Mouse (Mus musculus) myocyte (in vitro differentiated cells): ENCODE results near the gene Nfia. TPM values are rescaled to one million over a fixed set of nuclear protein-coding genes. Genes with fewer than 3 reads are reported as not detected.

Source experiments
- H3K27me3 ChIP-seq: one replicate; pipeline ENCODE4 v1.6.1; 2011; ENCODE audit not compliant: control insufficient read depth, insufficient read depth, insufficient read length
- H3K36me3 ChIP-seq: one replicate; pipeline ENCODE4 v1.6.1; 2011; ENCODE audit not compliant: control insufficient read depth, insufficient read depth
- H3K4me2 ChIP-seq: one replicate; pipeline ENCODE4 v1.6.1; 2011; ENCODE audit warnings: low read depth, control low read depth
- H3K4me3 ChIP-seq: one replicate; pipeline ENCODE4 v1.5.1; 2011; ENCODE audit warnings: mild to moderate bottlenecking, control low read depth, moderate library complexity
- H3K79me2 ChIP-seq: one replicate; pipeline ENCODE4 v1.6.1; 2011; ENCODE audit not compliant: control insufficient read depth, insufficient read depth
- H3ac ChIP-seq: one replicate; pipeline ENCODE4 v1.6.1; 2011; ENCODE audit not compliant: control insufficient read depth, insufficient read length
- CEBPB ChIP-seq: IDR thresholded peaks from 2 replicates; pipeline ENCODE4 v1.6.1; 2011; ENCODE audit warnings: mild to moderate bottlenecking, moderate library complexity; ENCODE audit not compliant: poor library complexity, insufficient read depth, severe bottlenecking
- E2F4 ChIP-seq: IDR thresholded peaks from one replicate; pipeline ENCODE4 v1.6.1; 2011; ENCODE audit warnings: mild to moderate bottlenecking, control low read depth, moderate library complexity; ENCODE audit not compliant: insufficient read depth
- MAX ChIP-seq: IDR thresholded peaks from one replicate; pipeline ENCODE4 v1.6.1; 2011; ENCODE audit warnings: low read depth, mild to moderate bottlenecking, control low read depth
- MYOD1 ChIP-seq, 3 experiments: IDR thresholded peaks; one replicate each; pipeline ENCODE4 v1.6.1; 2011; ENCODE audit warnings: control low read depth in 2 of 3, low read depth in 2 of 3, mild to moderate bottlenecking in 2 of 3, moderate library complexity in 1 of 3; ENCODE audit not compliant: insufficient read length in 2 of 3, control insufficient read depth in 1 of 3
- MYOG ChIP-seq, 3 experiments: IDR thresholded peaks; one replicate each; pipeline ENCODE4 v1.6.1; 2011; ENCODE audit warnings: control low read depth in 2 of 3, low read depth in 2 of 3, mild to moderate bottlenecking in 2 of 3; ENCODE audit not compliant: insufficient read length in 2 of 3, control insufficient read depth in 1 of 3, insufficient read depth in 1 of 3
- POLR2A ChIP-seq: IDR thresholded peaks from one replicate; pipeline ENCODE4 v1.6.1; 2011; ENCODE audit warnings: low read depth, mild to moderate bottlenecking, control low read depth, moderate library complexity; ENCODE audit not compliant: insufficient read length
- POLR2AphosphoS2 ChIP-seq: IDR thresholded peaks from one replicate; pipeline ENCODE4 v1.6.1; 2011; ENCODE audit warnings: low read depth, control low read depth; ENCODE audit not compliant: insufficient read length
- REST ChIP-seq: IDR thresholded peaks from one replicate; pipeline ENCODE4 v1.6.1; 2011; ENCODE audit warnings: mild to moderate bottlenecking, control low read depth, moderate library complexity; ENCODE audit not compliant: insufficient read depth, insufficient read length
- SRF ChIP-seq: IDR thresholded peaks from one replicate; pipeline ENCODE4 v1.6.1; 2011; ENCODE audit warnings: low read depth; ENCODE audit not compliant: control insufficient read depth, insufficient read length
- TCF12 ChIP-seq: IDR thresholded peaks from one replicate; pipeline ENCODE4 v1.6.1; 2011; ENCODE audit warnings: mild to moderate bottlenecking, control low read depth; ENCODE audit not compliant: poor library complexity, insufficient read depth, severe bottlenecking
- TCF3 ChIP-seq: IDR thresholded peaks from one replicate; pipeline ENCODE4 v1.6.1; 2011; ENCODE audit warnings: low read depth, control low read depth; ENCODE audit not compliant: insufficient read length
- USF1 ChIP-seq: IDR thresholded peaks from one replicate; pipeline ENCODE4 v1.6.1; 2011; ENCODE audit warnings: low read depth, mild to moderate bottlenecking, control low read depth, moderate library complexity
- polyA plus RNA-seq: library from polyadenylated mRNA; unstranded; fragments of >200 nt; fragmentation: generic; extraction: Trizol; gene quantifications from one replicate; pipeline ENCODE4 v1.2.1, GENCODE M21; 2012; ENCODE audit warnings: missing spikeins

Gene Nfia
- polyA plus RNA-seq, 1 experiment, result 0.25 TPM

DNA sequence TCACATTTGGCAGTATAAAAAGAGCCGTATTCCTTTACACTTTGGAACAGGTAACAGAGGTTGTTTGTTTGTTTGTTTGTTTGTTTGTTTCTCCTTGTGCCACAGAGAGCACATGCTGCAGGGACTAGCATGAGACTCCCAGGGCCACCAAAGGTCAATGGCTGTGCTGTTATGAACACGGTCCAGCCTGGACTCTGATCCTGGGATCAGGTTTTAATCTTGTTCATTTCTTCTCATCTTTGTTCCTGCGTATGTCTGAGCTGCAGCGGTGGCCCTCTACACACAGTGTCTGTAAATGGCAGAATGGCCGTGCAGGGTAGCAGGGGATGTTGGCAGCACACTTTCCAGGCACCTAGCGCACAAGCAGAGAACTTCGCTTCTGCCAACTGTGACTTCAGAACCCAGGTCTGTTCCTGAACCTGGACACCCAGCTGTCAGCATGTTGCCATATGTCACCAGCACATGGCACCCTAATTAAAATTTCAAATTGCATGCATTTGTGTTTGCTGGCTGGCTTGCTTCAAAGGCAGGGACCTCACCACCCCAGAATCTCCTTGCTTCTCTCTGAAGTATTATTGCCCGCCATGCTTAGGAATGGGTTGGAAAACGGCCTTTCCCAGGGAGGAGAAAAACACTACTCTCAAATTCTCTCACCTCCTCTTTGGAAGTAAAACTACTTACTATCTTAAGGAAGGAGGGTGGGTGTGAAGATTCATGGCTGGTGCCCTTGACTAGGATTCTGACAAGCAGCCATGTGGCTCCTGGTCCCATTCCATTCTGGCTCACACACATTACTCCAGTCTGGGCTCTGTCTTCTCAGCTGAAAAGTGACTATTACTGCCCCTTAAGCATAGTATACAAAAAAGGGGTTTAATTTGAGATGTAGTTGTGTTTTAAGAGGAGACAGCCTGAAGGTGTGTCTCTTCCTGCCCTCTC, 107.9 kb downstream of the Nfia start:
- Histone ChIP-seq H3K79me2 (no peaks in the 10 kb centered on the region), H3K27me3 (no peaks in the 10 kb centered on the region), H3K36me3 (no peaks in the 10 kb centered on the region), H3K4me2 (no peak overlapping the region), H3ac (no peak overlapping the region), H3K4me3 (no peak overlapping the region)
- TF ChIP-seq POLR2AphosphoS2, result no peak

DNA sequence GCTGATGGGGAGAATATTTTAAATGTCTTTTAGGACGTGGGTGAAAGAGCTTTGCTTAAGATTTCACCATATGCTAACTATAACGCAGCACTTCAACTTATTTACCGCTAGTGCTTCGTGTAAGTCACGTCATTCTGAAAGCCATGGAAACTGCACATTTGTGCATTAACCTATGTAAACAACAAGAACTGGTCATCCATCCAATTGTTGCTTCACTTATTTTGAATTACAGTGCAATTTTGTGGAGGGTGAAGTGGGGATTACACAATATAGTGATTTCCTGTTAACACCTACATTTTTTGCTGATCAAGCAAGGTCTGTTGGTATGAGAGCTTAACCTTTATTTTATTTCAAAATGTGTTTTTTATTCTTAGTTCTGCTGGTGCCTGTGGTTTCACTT, 113.0 kb downstream of the Nfia start:
- Histone ChIP-seq H3K79me2 (no peaks in the 10 kb centered on the region), H3K27me3 (no peaks in the 10 kb centered on the region), H3K4me2 (no peak overlapping the region), H3ac (no peak overlapping the region), H3K36me3 (no peaks in the 10 kb centered on the region), H3K4me3 (no peak overlapping the region)
- TF ChIP-seq REST (no peak), TCF12 (no peak), MYOG (IDR thresholded peaks at IDR 0.05; ENCODE audit: control insufficient read depth in 1 of 3, insufficient read depth in 1 of 3, insufficient read length in 2 of 3, low read depth in 2 of 3) (no peak), E2F4 (no peak), MYOD1 (IDR thresholded peaks at IDR 0.05; ENCODE audit: control insufficient read depth in 1 of 3, insufficient read length in 2 of 3, low read depth in 2 of 3) (no peak), POLR2AphosphoS2 (no peak), TCF3 (no peak), SRF (no peak), MAX (no peak), POLR2A (no peak), CEBPB (no peak), USF1 (no peak)

DNA sequence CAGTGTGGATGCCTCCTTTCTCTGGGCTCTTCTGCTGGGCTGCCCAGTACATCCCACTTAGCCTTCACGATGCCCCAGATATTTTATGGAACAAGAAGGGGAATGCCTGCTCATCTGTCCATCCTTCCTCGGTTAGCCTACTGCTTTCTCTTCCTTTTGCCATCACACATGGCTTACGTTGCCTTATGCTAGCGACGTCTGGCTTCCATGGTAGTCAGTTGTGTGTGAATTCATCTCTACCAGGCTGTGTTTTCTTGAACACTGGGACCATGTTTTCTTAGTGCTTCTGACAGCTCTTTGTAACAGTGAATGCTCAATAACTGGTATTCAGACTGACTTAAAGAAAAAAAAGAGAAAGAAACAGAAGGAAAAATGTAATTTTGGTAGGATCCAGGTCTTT, 113.7 kb downstream of the Nfia start:
- no peaks in the 10 kb centered on the region for H3K79me2 ChIP-seq
- TF ChIP-seq TCF12 (no peak), POLR2AphosphoS2 (no peak), MYOD1 (IDR thresholded peaks at IDR 0.05; ENCODE audit: control insufficient read depth in 1 of 3, insufficient read length in 2 of 3, low read depth in 2 of 3) (no peak), USF1 (no peak), SRF (no peak), POLR2A (no peak), MAX (no peak), MYOG (IDR thresholded peaks at IDR 0.05; ENCODE audit: control insufficient read depth in 1 of 3, insufficient read depth in 1 of 3, insufficient read length in 2 of 3, low read depth in 2 of 3) (no peak), CEBPB (no peak), E2F4 (no peak), TCF3 (no peak), REST (no peak)
- no peak overlapping the region for H3K4me2 ChIP-seq
- no peak overlapping the region for H3K4me3 ChIP-seq
- no peak overlapping the region for H3ac ChIP-seq
- H3K36me3 ChIP-seq, result no peaks in the 10 kb centered on the region
- H3K27me3 ChIP-seq, result no peaks in the 10 kb centered on the region

DNA sequence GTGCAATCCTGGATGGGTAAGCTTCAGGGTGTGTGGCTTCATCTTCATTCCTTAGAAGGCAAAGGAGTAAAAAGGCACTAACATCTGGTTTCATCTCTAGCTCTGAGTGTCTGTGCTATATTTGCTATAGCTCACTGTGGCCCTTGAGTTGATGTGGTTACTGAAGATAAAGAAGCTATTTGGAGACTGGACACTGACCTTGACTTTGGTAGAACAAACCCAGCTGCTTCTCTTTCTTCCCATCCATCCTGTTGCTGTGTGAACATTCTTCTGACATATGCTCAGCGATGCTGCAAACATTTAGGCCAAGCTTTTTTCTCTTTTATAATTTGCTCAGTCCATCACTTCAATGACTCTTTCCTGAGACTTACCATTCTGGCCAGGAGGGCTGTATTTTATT, 114.7 kb downstream of the Nfia start:
- TF ChIP-seq MYOD1 (IDR thresholded peaks at IDR 0.05; ENCODE audit: control insufficient read depth in 1 of 3, insufficient read length in 2 of 3, low read depth in 2 of 3), result no peak
- TF ChIP-seq MAX, result no peak
- no peak for TF ChIP-seq TCF12
- H3K79me2 ChIP-seq, result no peaks in the 10 kb centered on the region
- no peaks in the 10 kb centered on the region for H3K27me3 ChIP-seq
- H3ac ChIP-seq, result no peak overlapping the region
- no peak overlapping the region for H3K4me2 ChIP-seq
- no peaks in the 10 kb centered on the region for H3K36me3 ChIP-seq
- no peak overlapping the region for H3K4me3 ChIP-seq

DNA sequence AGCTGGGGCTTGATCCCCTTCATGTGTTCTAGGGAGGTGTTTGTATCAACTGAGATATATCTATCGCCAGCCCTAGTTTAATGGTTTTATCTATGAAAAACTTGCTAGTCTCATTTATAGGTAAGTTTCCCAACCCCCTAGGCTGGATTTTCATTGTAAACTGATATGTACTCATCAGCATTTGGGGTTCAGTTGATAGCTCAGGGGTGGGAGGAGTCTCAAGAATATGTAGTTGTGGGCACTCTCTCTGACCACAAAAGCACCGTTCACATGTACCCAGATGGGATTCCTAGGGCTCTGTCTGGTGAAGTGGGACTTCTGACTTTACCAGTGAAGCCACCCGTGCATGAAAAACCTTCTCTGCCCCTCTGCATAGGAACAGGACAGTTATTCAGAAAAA, 118.5 kb downstream of the Nfia start:
- H3ac ChIP-seq, result no peak overlapping the region
- no peak overlapping the region for H3K4me3 ChIP-seq
- H3K36me3 ChIP-seq, result no peaks in the 10 kb centered on the region
- H3K79me2 ChIP-seq, result no peaks in the 10 kb centered on the region
- H3K4me2 ChIP-seq, result no peak overlapping the region
- H3K27me3 ChIP-seq, result no peaks in the 10 kb centered on the region
- TF ChIP-seq MAX, result no peak
- TF ChIP-seq E2F4, result no peak
- no peak for TF ChIP-seq POLR2A
- no peak for TF ChIP-seq CEBPB
- TF ChIP-seq USF1, result no peak
- TF ChIP-seq POLR2AphosphoS2, result no peak
- no peak for TF ChIP-seq SRF
- no peak for TF ChIP-seq TCF3
- TF ChIP-seq TCF12, result no peak
- no peak for TF ChIP-seq MYOD1 (IDR thresholded peaks at IDR 0.05; ENCODE audit: control insufficient read depth in 1 of 3, insufficient read length in 2 of 3, low read depth in 2 of 3)
- no peak for TF ChIP-seq REST
